Mouse (Mus musculus) liver, postnatal 0 days (tissue): Measurements from ENCODE around the gene Cdc42bpa.

Experiments used
- CTCF ChIP-seq: sonication (generic); IDR thresholded peaks from 2 replicates; pipeline ENCODE4 v1.5.1; 2016; ENCODE audit warnings: antibody characterized with exemption, low read depth
- EP300 ChIP-seq: IDR thresholded peaks from 2 replicates; pipeline ENCODE4 v1.6.1; 2016; ENCODE audit warnings: antibody characterized with exemption, low read depth, mild to moderate bottlenecking

DNA sequence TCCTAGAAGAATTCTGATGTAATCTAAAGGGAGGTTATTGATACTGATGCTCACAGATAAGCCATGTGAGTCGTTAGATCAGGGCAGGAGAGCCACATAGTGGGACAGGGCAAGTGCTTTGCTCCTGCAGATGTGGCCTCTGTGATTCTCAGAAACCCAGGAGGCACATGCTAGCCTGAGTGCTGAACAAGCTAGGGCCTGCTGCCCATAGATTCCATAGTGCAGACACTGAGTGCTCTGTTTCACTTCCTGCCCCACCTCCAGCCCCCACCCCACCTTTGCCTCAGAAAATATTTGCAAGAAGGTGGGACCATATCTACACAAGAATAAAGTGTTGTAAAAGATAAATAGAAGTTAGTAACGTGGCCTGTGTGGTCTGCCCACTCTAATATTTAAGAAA is 198.4 kb downstream of the Cdc42bpa start:
- TF ChIP-seq EP300 (no peak), CTCF (no peak)
